Mouse (Mus musculus) lung, embryonic 15.5 days (tissue): ENCODE measurements at regions not wholly inside any gene's neighbourhood (a gene's known extent, or its start where the extent isn't known, plus 50 kb on each side); places are given as distances from the start of the nearest gene placed in this dataset.
"Not testable (repeated sequence)": the region's sequence is repeated elsewhere in the genome, so short reads cannot be mapped to it uniquely, and the experiment has no call there.

Experiments used
- ATAC-seq: fragments of 200-750 bp; cut with Nextera tagmentation; 2 replicates; pipeline ENCODE4 v1.8.0; 2017; ENCODE audit warnings: moderate number of reproducible peaks, borderline replicate concordance; ENCODE audit not compliant: low FRiP score, low TSS enrichment; ENCODE audit errors: extremely low read depth
- H3K27ac ChIP-seq: fragments of 300-500 bp; sonication (generic); 2 replicates; pipeline ENCODE4 v1.5.1; 2015; ENCODE audit warnings: moderate library complexity, mild to moderate bottlenecking, inconsistent platforms
- H3K27me3 ChIP-seq: fragments of 300-500 bp; sonication (generic); 2 replicates; pipeline ENCODE4 v1.6.1; 2015; ENCODE audit warnings: inconsistent platforms
- H3K36me3 ChIP-seq: fragments of 300-500 bp; sonication (generic); 2 replicates; pipeline ENCODE4 v1.6.1; 2015; ENCODE audit warnings: inconsistent platforms
- H3K4me1 ChIP-seq: fragments of 300-500 bp; sonication (generic); 2 replicates; pipeline ENCODE4 v1.6.1; 2015; ENCODE audit warnings: inconsistent platforms
- H3K4me2 ChIP-seq: fragments of 300-500 bp; sonication (generic); 2 replicates; pipeline ENCODE4 v1.6.1; 2015; ENCODE audit warnings: inconsistent platforms, mild to moderate bottlenecking, moderate library complexity
- H3K4me3 ChIP-seq: fragments of 300-500 bp; sonication (generic); 2 replicates; pipeline ENCODE4 v1.5.1; 2015; ENCODE audit warnings: mild to moderate bottlenecking, inconsistent platforms
- H3K9ac ChIP-seq: fragments of 300-500 bp; sonication (generic); 2 replicates; pipeline ENCODE4 v1.6.1; 2015; ENCODE audit warnings: inconsistent platforms
- H3K9me3 ChIP-seq: fragments of 300-500 bp; sonication (generic); 2 replicates; pipeline ENCODE4 v1.6.1; 2016; ENCODE audit warnings: inconsistent platforms
- WGBS: fragments of 180-500 bp; shearing (Covaris S2); methylation state at CpG from one replicate; pipeline ENCODE4 v1.1.7; 2015; 5-methylcytosine and 5-hydroxymethylcytosine counted together

GRCm38 (mm10) chr15:3760396-3760795 is 177.1 kb upstream of the Ghr start:
- H3K9ac ChIP-seq: no peak overlapping the region
- H3K27ac ChIP-seq: no peak overlapping the region
- H3K4me2 ChIP-seq: no peak overlapping the region
- H3K4me3 ChIP-seq: no peak overlapping the region
- no peaks in the 10 kb centered on the region for H3K36me3 ChIP-seq
- 0 out of 2 replicates have a peak, but pooled peaks cover 2% of the 10 kb centered on the region for H3K4me1 ChIP-seq
- 21% methylated on average over 3 of the region's 3 CpGs for WGBS
- ATAC-seq: peak; percentile 46; the same call in 1 of the 2 replicates
- no peaks in the 10 kb centered on the region for H3K9me3 ChIP-seq
- H3K27me3 ChIP-seq: no peaks in the 10 kb centered on the region

DNA sequence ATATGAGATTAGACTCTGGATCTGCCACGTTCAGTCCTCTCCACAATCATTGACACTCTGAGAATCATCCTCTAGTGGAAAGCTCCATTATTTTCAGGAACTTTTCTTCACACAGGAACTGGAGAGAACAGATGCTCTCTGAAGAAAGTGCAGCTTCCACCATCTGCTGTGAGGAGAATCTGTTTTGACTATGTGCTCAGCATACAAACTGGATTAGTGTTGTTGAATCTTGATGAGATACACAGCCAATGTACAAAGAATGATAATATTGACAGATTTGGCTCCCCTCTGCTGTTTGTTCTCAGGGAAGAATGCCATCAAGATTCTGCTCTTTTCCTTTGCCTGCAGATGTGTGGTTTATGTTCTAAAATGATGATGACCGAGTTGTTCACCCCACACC is 172.3 kb upstream of the Ghr start:
- Histone ChIP-seq H3K9me3 (no peaks in the 10 kb centered on the region), H3K4me2 (no peak overlapping the region), H3K4me1 (0 out of 2 replicates have a peak, but pooled peaks cover 2% of the 10 kb centered on the region), H3K4me3 (no peak overlapping the region), H3K9ac (no peak overlapping the region), H3K36me3 (no peaks in the 10 kb centered on the region), H3K27ac (no peak overlapping the region), H3K27me3 (no peaks in the 10 kb centered on the region)
- WGBS: 59% methylated on average over 2 of the region's 2 CpGs
- no peak for ATAC-seq

GRCm38 (mm10) chr15:3748072-3748471 is 164.8 kb upstream of the Ghr start:
- H3K9ac ChIP-seq: not testable (repeated sequence)

DNA sequence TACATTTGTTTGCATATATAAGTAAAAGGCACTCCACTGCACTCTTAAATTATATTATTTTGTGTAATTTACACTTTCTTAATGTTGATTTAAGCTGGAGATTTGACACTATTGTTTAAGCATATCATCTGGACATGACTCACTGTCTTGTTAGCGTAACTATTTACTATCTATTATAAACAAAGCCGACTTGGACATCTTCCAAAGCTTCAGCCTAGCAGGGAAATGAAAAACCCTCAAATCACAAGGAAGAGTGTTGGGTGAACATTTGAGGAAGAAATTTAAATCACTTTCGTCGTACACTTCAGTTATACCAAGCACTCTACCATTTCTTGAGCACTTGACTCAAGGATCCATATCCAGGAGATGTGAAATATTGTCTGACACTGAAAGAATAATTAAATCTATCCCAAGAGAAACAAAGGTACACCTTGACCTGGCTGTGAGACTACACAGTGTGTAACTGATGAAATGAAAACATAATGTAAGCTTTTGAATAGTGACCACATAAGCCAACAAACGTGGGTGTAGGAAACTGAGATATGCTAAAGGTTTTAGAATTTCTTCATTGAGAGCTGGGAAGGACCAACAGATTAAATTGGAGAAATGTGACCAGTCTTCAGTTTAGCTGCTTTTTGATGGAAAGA is 160.0 kb upstream of the Ghr start:
- H3K27ac ChIP-seq: no peak overlapping the region

More at GRCm38 (mm10) chr15:3748072-3748471, 164.8 kb upstream of the Ghr start:
- not testable (repeated sequence) for H3K27me3 ChIP-seq, H3K4me2 ChIP-seq, H3K4me1 ChIP-seq, ATAC-seq, H3K27ac ChIP-seq, H3K4me3 ChIP-seq, H3K36me3 ChIP-seq, H3K9me3 ChIP-seq
- WGBS: 85% methylated on average over 9 of the region's 9 CpGs

DNA sequence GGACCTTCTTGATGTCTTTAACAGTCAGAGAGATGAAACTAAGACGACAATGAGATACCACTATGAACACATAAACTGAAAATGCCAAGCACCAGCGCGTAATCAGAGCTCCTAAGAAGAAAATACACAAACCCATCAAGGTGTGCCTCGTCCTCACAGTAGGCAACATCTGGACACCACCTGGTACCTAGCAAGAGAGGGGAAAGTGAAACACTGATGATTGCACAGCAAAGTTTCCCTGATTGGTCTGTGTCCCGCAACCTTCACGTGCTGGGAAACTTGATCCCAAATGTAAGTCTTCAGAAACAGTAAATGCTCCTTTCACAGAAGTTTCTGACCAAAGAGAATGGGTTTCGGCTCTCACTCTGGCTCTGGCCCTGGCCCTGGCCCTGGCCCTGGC is 158.9 kb upstream of the Ghr start:
- ATAC-seq: no peak
- WGBS: 79% methylated on average over 7 of the region's 7 CpGs
- Histone ChIP-seq H3K9me3 (no peaks in the 10 kb centered on the region), H3K27ac (no peak overlapping the region), H3K9ac (no peak overlapping the region), H3K4me2 (no peak overlapping the region), H3K4me1 (peaks cover 13% of the 10 kb centered on the region; the same call in 1 of the 2 replicates), H3K36me3 (no peaks in the 10 kb centered on the region), H3K4me3 (no peak overlapping the region), H3K27me3 (no peaks in the 10 kb centered on the region)

More for the DNA sequence above, 160.0 kb upstream of the Ghr start:
- peak overlapping the region; percentile 20; the same call in 1 of the 2 replicates for H3K4me2 ChIP-seq
- H3K4me3 ChIP-seq: no peak overlapping the region
- H3K4me1 ChIP-seq: peaks cover 13% of the 10 kb centered on the region; the same call in 1 of the 2 replicates
- H3K27me3 ChIP-seq: no peaks in the 10 kb centered on the region
- ATAC-seq: no peak
- no peaks in the 10 kb centered on the region for H3K9me3 ChIP-seq
- H3K9ac ChIP-seq: no peak overlapping the region
- H3K36me3 ChIP-seq: no peaks in the 10 kb centered on the region
- WGBS: 16% methylated on average over 5 of the region's 5 CpGs

GRCm38 (mm10) chr15:3725214-3725613 is 141.9 kb upstream of the Ghr start:
- Histone ChIP-seq H3K36me3 (no peaks in the 10 kb centered on the region), H3K4me1 (no peaks in the 10 kb centered on the region), H3K9me3 (no peaks in the 10 kb centered on the region), H3K9ac (no peak overlapping the region), H3K4me2 (no peak overlapping the region), H3K27me3 (no peaks in the 10 kb centered on the region), H3K4me3 (no peak overlapping the region), H3K27ac (no peak overlapping the region)
- ATAC-seq: no peak
- 82% methylated on average over 3 of the region's 3 CpGs for WGBS

DNA sequence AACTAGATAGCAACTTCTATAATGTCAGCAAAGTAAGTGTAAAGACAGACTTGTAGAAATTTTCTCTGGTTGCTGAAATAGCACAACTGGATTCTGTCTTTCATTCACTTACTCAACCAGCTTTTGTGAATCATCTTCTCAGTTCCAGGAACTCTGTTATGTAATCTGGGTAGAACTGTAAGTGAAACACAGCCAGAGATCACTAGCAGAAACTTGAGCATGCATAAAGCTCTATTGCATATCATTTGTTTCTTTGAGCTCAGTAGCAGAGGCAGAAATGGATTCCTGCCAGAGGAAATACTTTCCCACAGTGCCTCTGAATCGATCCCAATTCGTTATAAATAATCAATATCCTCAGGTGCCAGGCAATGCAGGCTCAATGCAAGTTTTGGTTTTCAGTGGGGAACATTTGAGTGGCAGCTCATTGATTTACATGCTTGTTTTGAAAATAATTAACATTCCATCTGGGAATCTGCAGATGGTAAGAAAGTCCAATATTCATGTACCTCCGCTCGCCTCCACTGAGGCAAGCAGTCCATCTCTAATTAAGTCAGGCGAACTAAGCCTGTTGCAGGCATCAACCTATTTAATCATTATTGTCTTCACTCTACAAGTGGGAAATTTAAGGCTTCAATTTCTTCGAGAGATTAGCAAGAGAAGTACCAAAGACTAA is 137.5 kb upstream of the Ghr start:
- no peak overlapping the region for H3K4me2 ChIP-seq
- 81% methylated on average over 6 of the region's 6 CpGs for WGBS
- H3K4me1 ChIP-seq: no peaks in the 10 kb centered on the region
- no peaks in the 10 kb centered on the region for H3K36me3 ChIP-seq
- H3K9me3 ChIP-seq: no peaks in the 10 kb centered on the region
- H3K27ac ChIP-seq: no peak overlapping the region
- H3K9ac ChIP-seq: no peak overlapping the region
- no peak for ATAC-seq
- no peaks in the 10 kb centered on the region for H3K27me3 ChIP-seq
- no peak overlapping the region for H3K4me3 ChIP-seq

- Histone ChIP-seq H3K4me3 (no peak overlapping the region), H3K27ac (no peak overlapping the region), H3K9me3 (no peaks in the 10 kb centered on the region), H3K27me3 (no peaks in the 10 kb centered on the region), H3K9ac (no peak overlapping the region), H3K4me1 (peaks cover 4% of the 10 kb centered on the region; the same call in 1 of the 2 replicates), H3K36me3 (no peaks in the 10 kb centered on the region), H3K4me2 (no peak overlapping the region)
- ATAC-seq: no peak
- 81% methylated on average over 1 of the region's 1 CpGs for WGBS
These were observed 128.5 kb upstream of the Ghr start for GRCm38 (mm10) chr15:3711764-3712163.

- H3K4me2 ChIP-seq: no peak overlapping the region
- no peaks in the 10 kb centered on the region for H3K9me3 ChIP-seq
- no peak overlapping the region for H3K27ac ChIP-seq
- no peak overlapping the region for H3K9ac ChIP-seq
- peaks cover 4% of the 10 kb centered on the region; the same call in 1 of the 2 replicates for H3K4me1 ChIP-seq
- H3K4me3 ChIP-seq: no peak overlapping the region
- H3K36me3 ChIP-seq: no peaks in the 10 kb centered on the region
- WGBS: 51% methylated on average over 11 of the region's 11 CpGs
- ATAC-seq: peak; percentile 75; the same call in 1 of the 2 replicates
- H3K27me3 ChIP-seq: no peaks in the 10 kb centered on the region
These were observed 124.1 kb upstream of the Ghr start for GRCm38 (mm10) chr15:3707089-3708078.

- H3K4me1 ChIP-seq: no peaks in the 10 kb centered on the region
- no peak overlapping the region for H3K9ac ChIP-seq
- no peaks in the 10 kb centered on the region for H3K27me3 ChIP-seq
- no peak; the same call in 1 of the 2 replicates for ATAC-seq
- no peaks in the 10 kb centered on the region for H3K9me3 ChIP-seq
- H3K27ac ChIP-seq: 0 out of 2 replicates have a peak overlapping the region, but pooled peaks have one; percentile 5
- WGBS: 41% methylated on average over 4 of the region's 4 CpGs
- H3K4me3 ChIP-seq: no peak overlapping the region
- no peak overlapping the region for H3K4me2 ChIP-seq
- no peaks in the 10 kb centered on the region for H3K36me3 ChIP-seq
These were observed 116.0 kb upstream of the Ghr start for GRCm38 (mm10) chr15:3699234-3699814.

GRCm38 (mm10) chr15:3685254-3685653 is 102.0 kb upstream of the Ghr start:
- no peaks in the 10 kb centered on the region for H3K36me3 ChIP-seq
- no peaks in the 10 kb centered on the region for H3K27me3 ChIP-seq
- ATAC-seq: no peak
- no peak overlapping the region for H3K27ac ChIP-seq
- H3K4me1 ChIP-seq: no peaks in the 10 kb centered on the region
- no peaks in the 10 kb centered on the region for H3K9me3 ChIP-seq
- no peak overlapping the region for H3K4me3 ChIP-seq
- no peak overlapping the region for H3K4me2 ChIP-seq
- no peak overlapping the region for H3K9ac ChIP-seq
- WGBS: 41% methylated on average over 1 of the region's 1 CpGs
